Mouse (Mus musculus) embryonic fibroblast, embryonic 13.5 days (primary cell): ENCODE measurements around the gene Abhd16b. TPM values are rescaled to one million over a fixed set of nuclear protein-coding genes. Genes with fewer than 3 reads are reported as not detected.

Experiments
- H3K27ac ChIP-seq: 2 replicates; pipeline ENCODE4 v1.5.1; 2012; ENCODE audit warnings: low read length, control low read depth, inconsistent platforms; ENCODE audit not compliant: insufficient read depth
- H3K4me1 ChIP-seq: 2 replicates; pipeline ENCODE4 v1.6.1; 2011; ENCODE audit warnings: low read length; ENCODE audit not compliant: control insufficient read depth, insufficient read depth
- H3K4me3 ChIP-seq: 2 replicates; pipeline ENCODE4 v1.5.1; 2011; ENCODE audit warnings: mild to moderate bottlenecking, control low read depth, low read length; ENCODE audit not compliant: insufficient read depth
- CTCF ChIP-seq: IDR thresholded peaks from 2 replicates; pipeline ENCODE4 v1.5.1; 2011; ENCODE audit warnings: mild to moderate bottlenecking, control low read depth, low read length, moderate library complexity, borderline replicate concordance; ENCODE audit not compliant: insufficient read depth
- POLR2A ChIP-seq: IDR thresholded peaks from 2 replicates; pipeline ENCODE4 v1.6.1; 2011; ENCODE audit warnings: low read depth, mild to moderate bottlenecking, control low read depth, low read length, moderate library complexity
- polyA plus RNA-seq: library from polyadenylated mRNA; stranded (reverse); fragments of >200 nt; gene quantifications from 2 replicates; pipeline ENCODE4 v1.2.4, GENCODE M21; 2011; ENCODE audit warnings: low read depth; ENCODE audit not compliant: missing spikeins, insufficient read length

Abhd16b gene
- polyA plus RNA-seq, 1 experiment, result not detected

GRCm38 (mm10) chr2:181525526-181525925, 32.5 kb downstream of the Abhd16b start:
- Histone ChIP-seq H3K4me3 (no peak overlapping the region), H3K4me1 (peaks cover 2% of the 10 kb centered on the region; the same call in 1 of the 2 replicates), H3K27ac (no peak overlapping the region)
- TF ChIP-seq CTCF, result no peak
- no peak for TF ChIP-seq POLR2A

GRCm38 (mm10) chr2:181529076-181529475, 36.1 kb downstream of the Abhd16b start:
- TF ChIP-seq CTCF, result no peak
- TF ChIP-seq POLR2A, result no peak
- Histone ChIP-seq H3K27ac (no peak overlapping the region), H3K4me1 (peaks cover 2% of the 10 kb centered on the region; the same call in 1 of the 2 replicates), H3K4me3 (no peak overlapping the region)

- no peak overlapping the region for H3K4me3 ChIP-seq
- no peak overlapping the region for H3K27ac ChIP-seq
- TF ChIP-seq CTCF, result no peak
- TF ChIP-seq POLR2A, result no peak
- H3K4me1 ChIP-seq, result no peaks in the 10 kb centered on the region
Measured at GRCm38 (mm10) chr2:181532589-181532988, 39.6 kb downstream of the Abhd16b start.

GRCm38 (mm10) chr2:181536410-181536809, 43.4 kb downstream of the Abhd16b start:
- Histone ChIP-seq H3K4me3 (no peak overlapping the region), H3K4me1 (no peaks in the 10 kb centered on the region), H3K27ac (no peak overlapping the region)
- TF ChIP-seq CTCF (no peak), POLR2A (no peak)

GRCm38 (mm10) chr2:181537444-181538047, 44.5 kb downstream of the Abhd16b start:
- Histone ChIP-seq H3K4me1 (no peaks in the 10 kb centered on the region), H3K4me3 (no peak overlapping the region), H3K27ac (no peak overlapping the region)
- TF ChIP-seq CTCF (no peak), POLR2A (no peak)

- no peak overlapping the region for H3K27ac ChIP-seq
- no peak for TF ChIP-seq POLR2A
- H3K4me1 ChIP-seq, result no peaks in the 10 kb centered on the region
- H3K4me3 ChIP-seq, result no peak overlapping the region
Measured at GRCm38 (mm10) chr2:181541761-181542380, 48.9 kb downstream of the Abhd16b start.

Other genes with a start within 250 kb of the Abhd16b start
- gene Gmeb2, start 205.2 kb upstream of the Abhd16b start, polyA plus RNA-seq, result 20.0 and 23.6 TPM in 2 replicates
- not detected in 2 replicates for gene Stmn3, start 178.7 kb upstream of the Abhd16b start, polyA plus RNA-seq
- gene Rtel1, start 173.5 kb upstream of the Abhd16b start, polyA plus RNA-seq, result 40.8 and 43.5 TPM in 2 replicates
- 13.5 and 19.1 TPM in 2 replicates for gene Zgpat, start 128.3 kb upstream of the Abhd16b start, polyA plus RNA-seq
- gene Arfrp1, start 127.8 kb upstream of the Abhd16b start, polyA plus RNA-seq, result 32.8 and 37.6 TPM in 2 replicates
- gene Lime1, start 113.1 kb upstream of the Abhd16b start, polyA plus RNA-seq, result 6.8 and 8.1 TPM in 2 replicates
- 2.6 and 3.3 TPM in 2 replicates for gene Zbtb46, start 33.8 kb upstream of the Abhd16b start, polyA plus RNA-seq
- gene Tpd52l2, start 3.9 kb downstream of the Abhd16b start, polyA plus RNA-seq, result 96.5 and 103 TPM in 2 replicates
- 86.7 and 97.4 TPM in 2 replicates for gene Dnajc5, start 27.3 kb downstream of the Abhd16b start, polyA plus RNA-seq
- 62.0 and 65.1 TPM in 2 replicates for gene Uckl1, start 91.7 kb downstream of the Abhd16b start, polyA plus RNA-seq
- gene Prpf6, start 98.7 kb downstream of the Abhd16b start, polyA plus RNA-seq, result 55.9 and 59.4 TPM in 2 replicates
- 31.8 and 41.0 TPM in 2 replicates for gene Zfp512b, start 99.6 kb downstream of the Abhd16b start, polyA plus RNA-seq
- gene Samd10, start 106.0 kb downstream of the Abhd16b start, polyA plus RNA-seq, result 3.6 and 3.7 TPM in 2 replicates
- gene Gm29797, start 163.8 kb downstream of the Abhd16b start, polyA plus RNA-seq, result not detected in 2 replicates
- not detected in 2 replicates for gene Sox18, start 178.4 kb downstream of the Abhd16b start, polyA plus RNA-seq
- gene Tcea2, start 187.1 kb downstream of the Abhd16b start, polyA plus RNA-seq, result 6.8 and 13.4 TPM in 2 replicates
- 66.1 and 87.1 TPM in 2 replicates for gene Rgs19, start 200.8 kb downstream of the Abhd16b start, polyA plus RNA-seq
- not detected in 2 replicates for gene Lkaaear1, start 205.2 kb downstream of the Abhd16b start, polyA plus RNA-seq
- not detected in 2 replicates for gene Oprl1, start 221.8 kb downstream of the Abhd16b start, polyA plus RNA-seq